Mouse (Mus musculus) myocyte (in vitro differentiated cells): ENCODE results near the gene Fam186a.

Experiments used
- POLR2A ChIP-seq: IDR thresholded peaks from one replicate; pipeline ENCODE4 v1.6.1; 2011; ENCODE audit warnings: low read depth, mild to moderate bottlenecking, control low read depth, moderate library complexity; ENCODE audit not compliant: insufficient read length
- REST ChIP-seq: IDR thresholded peaks from one replicate; pipeline ENCODE4 v1.6.1; 2011; ENCODE audit warnings: mild to moderate bottlenecking, control low read depth, moderate library complexity; ENCODE audit not compliant: insufficient read depth, insufficient read length

GRCm38 (mm10) chr15:99931231-99931630, 35.6 kb downstream of the Fam186a start:
- no peak for TF ChIP-seq REST
- no peak for TF ChIP-seq POLR2A
